ENCODE assay signal across 21 mouse cellular contexts in the genomic region with DNA sequence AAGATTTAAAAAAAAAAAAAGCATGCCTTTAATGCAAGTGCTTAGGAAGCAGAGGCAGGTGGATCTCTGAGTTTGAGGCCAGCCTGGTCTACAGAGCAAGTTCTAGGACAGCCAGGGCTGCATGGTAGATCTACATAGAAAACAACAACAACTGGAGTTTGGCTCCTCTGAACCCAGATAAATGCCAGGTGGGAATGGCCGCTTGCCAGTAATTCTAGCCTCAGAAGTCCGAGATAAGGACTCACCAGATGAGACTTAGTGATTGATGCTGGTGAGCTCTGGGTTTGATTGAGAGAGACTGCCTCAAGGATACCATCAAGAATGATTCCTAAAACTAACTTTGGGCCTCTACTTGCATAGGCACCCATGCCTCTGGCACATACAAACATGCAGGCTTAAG. TPM values are rescaled to one million over a fixed set of nuclear protein-coding genes. Genes with fewer than 3 reads are reported as not detected.
"Had no signal": no experiment of that assay in that cellular context is flagged by ENCODE, and none has a peak within 500 bp of the region (broad histone marks: within the 10 kb centered on the region; RNA-seq: fewer than 3 reads in every experiment).

No protein-coding gene starts in this region.

- H3K27ac ChIP-seq: kidney, postnatal 0 days; left cerebral cortex, adult 2 months; liver, embryonic 15.5 days; lung, embryonic 15.5 days; midbrain, embryonic 10.5 days; midbrain, embryonic 13.5 days; neural tube, embryonic 13.5 days; stomach, embryonic 15.5 days had no signal

- ATAC-seq: midbrain, embryonic 13.5 days; midbrain, embryonic 16.5 days had no signal

- H3K4me2 ChIP-seq: liver, embryonic 11.5 days; liver, embryonic 15.5 days; lung, embryonic 15.5 days; midbrain, embryonic 13.5 days; neural tube, embryonic 13.5 days; stomach, embryonic 15.5 days had no signal

- DNase-seq: layer of hippocampus, postnatal 36 days; lung, adult 18-20 months; lung, postnatal 10 days; lung, postnatal 36 days; retina, postnatal 1 day; right cerebral cortex, postnatal 25 days; spleen, adult 18-20 months; thymus, postnatal 25 days had no signal

- H3K27me3 ChIP-seq: liver, embryonic 15.5 days; lung, embryonic 15.5 days; megakaryocyte, embryonic 14.5 days; midbrain, embryonic 13.5 days; neural tube, embryonic 13.5 days; stomach, embryonic 15.5 days had no signal

- H3K4me3 ChIP-seq: left cerebral cortex, adult 2 months; liver, embryonic 15.5 days; lung, embryonic 15.5 days; megakaryocyte, embryonic 14.5 days; midbrain, embryonic 10.5 days; midbrain, embryonic 13.5 days; myocyte; neural tube, embryonic 13.5 days; stomach, embryonic 15.5 days had no signal

- H3K9me3 ChIP-seq: liver, embryonic 15.5 days; lung, embryonic 15.5 days; megakaryocyte, embryonic 14.5 days; midbrain, embryonic 10.5 days; midbrain, embryonic 13.5 days; neural tube, embryonic 13.5 days; stomach, embryonic 15.5 days had no signal

- H3K4me1 ChIP-seq: liver, embryonic 15.5 days; lung, embryonic 15.5 days; midbrain, embryonic 10.5 days; midbrain, embryonic 13.5 days; neural tube, embryonic 13.5 days; stomach, embryonic 15.5 days had no signal

- H3K9ac ChIP-seq: liver, embryonic 15.5 days; lung, embryonic 15.5 days; midbrain, embryonic 13.5 days; neural tube, embryonic 13.5 days; stomach, embryonic 15.5 days had no signal

RNA-seq across cellular contexts. Expression of gene Kcnj13, which starts 44.0 kb away (rescaled TPM):
- total RNA-seq: monocyte, adult 5-6 weeks had no signal
